Mouse (Mus musculus) splenic B cell, adult 2 months (primary cell): ENCODE measurements around the gene C130032M10Rik.

Experiments used
- DNase-seq: peaks from one replicate; pipeline ENCODE4 v3.0.0-alpha.2; 2011; ENCODE audit warnings: low read depth, low spot score
- H3K27me3 ChIP-seq: 2 replicates; pipeline ENCODE4 v1.6.1; 2012; ENCODE audit warnings: mild to moderate bottlenecking, low read length, moderate library complexity, mixed read lengths; ENCODE audit not compliant: control insufficient read depth, poor library complexity, insufficient read depth, severe bottlenecking
- H3K36me3 ChIP-seq: 2 replicates; pipeline ENCODE4 v1.6.1; 2012; ENCODE audit warnings: mild to moderate bottlenecking, low read length, moderate library complexity, mixed read lengths; ENCODE audit not compliant: control insufficient read depth, poor library complexity, insufficient read depth, severe bottlenecking

Gene C130032M10Rik

DNA sequence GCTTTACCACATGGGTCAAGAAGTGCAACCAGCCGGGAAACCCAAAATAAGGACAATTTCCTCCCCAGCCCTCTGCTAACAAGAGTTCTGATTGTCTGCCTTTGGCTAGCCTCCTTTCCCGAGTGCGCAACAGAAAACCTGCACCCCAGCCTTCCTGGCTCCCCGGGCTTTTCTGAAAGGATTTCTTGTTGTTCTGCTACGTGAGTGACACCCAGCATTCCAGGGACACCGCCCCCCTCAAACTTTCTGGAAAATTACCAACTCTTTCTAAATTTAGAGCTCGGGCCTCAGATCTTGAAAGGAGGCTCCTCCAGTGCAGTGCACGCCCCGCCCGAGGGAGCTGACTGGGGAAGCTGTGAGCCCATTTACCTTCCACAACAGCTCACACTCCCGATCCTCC lies at the start of gene C130032M10Rik:
Gene C130032M10Rik (plus strand): TSS at position 334 of the 400 bp plus-strand sequence.
- H3K36me3 ChIP-seq = no peaks in the 10 kb centered on the region
- no peak for DNase-seq
- H3K27me3 ChIP-seq = no peaks in the 10 kb centered on the region

DNA sequence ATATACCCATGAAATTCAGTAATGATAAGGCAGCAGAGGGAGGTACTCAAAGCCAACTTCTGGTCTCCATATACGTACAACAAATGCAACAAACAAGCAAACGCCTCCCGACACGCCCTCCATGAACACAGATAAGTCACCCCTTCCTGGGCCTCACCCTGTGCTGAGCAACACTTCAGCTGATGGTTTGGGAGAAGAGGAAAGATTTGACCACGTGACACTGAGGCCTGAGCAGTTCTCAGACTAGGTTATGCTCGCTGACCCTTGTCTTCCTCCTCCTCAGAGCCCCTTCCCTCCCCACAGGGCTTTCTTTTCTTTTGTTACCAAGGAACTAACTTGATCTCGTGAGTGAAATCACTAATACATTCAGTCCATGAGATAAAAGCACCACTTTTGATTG lies 48.6 kb upstream of the C130032M10Rik start:
- no peak for DNase-seq
- Histone ChIP-seq H3K27me3 (no peaks in the 10 kb centered on the region), H3K36me3 (peaks cover 2% of the 10 kb centered on the region)

DNA sequence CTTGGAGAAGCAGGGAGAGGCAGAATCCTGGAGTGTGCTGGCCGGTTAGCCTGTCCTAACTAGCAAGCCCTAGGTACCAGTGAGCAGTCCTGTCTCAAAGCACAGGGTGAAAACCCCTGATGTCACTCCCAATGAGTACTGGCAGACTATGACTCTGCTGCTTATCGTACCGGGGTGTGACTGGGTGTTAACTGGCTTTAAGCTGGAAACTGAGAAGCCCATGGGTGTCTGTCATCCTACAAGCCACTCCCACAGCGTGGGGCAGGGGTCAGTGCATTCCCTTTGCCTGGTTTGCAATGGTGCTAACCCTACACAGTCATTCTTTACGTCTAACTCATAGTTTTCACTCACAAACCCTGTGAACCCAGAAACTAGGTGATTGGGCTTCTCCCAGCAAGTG lies 47.3 kb upstream of the C130032M10Rik start:
- H3K36me3 ChIP-seq = peaks cover 2% of the 10 kb centered on the region
- DNase-seq = no peak
- H3K27me3 ChIP-seq = no peaks in the 10 kb centered on the region

DNA sequence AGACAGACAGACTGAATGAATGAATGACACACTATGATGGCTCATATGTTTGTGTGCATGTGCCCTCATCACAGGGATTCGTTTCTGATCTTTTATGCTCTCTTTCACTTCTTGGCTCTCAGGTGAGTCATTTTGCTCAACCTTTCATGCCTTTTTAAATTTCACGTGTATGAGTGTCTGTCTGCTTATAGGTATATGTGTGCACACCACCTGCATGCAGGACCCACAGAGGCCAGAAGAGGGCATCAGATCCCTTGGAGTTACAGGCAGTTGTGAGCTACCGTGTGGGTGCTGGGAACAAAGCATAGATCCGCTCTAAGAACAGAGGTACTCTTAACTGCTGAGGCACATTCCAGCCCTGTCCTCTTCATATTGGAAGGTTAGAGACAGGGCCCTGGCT lies 46.8 kb upstream of the C130032M10Rik start:
- H3K27me3 ChIP-seq = no peaks in the 10 kb centered on the region
- H3K36me3 ChIP-seq = peaks cover 2% of the 10 kb centered on the region
- DNase-seq = no peak

DNA sequence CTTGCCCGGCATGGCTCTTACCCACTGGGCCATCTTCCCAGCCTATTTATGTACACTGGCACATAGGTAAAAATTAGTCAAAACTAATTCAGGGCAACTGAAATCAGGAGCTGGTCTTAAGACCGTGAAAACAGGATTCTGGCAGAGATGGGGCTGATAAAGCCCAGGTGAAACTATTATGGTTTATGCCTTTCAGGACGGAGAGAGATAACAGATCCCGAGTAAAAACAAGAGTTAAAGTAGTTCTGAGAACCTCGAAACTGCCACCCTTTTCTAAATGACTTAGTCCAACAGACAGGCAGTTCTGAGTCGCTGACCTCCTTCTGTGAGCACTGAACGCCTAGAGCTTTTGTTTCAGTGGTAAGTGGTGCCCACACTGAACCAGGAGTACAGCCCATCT lies 43.6 kb upstream of the C130032M10Rik start:
- no peaks in the 10 kb centered on the region for H3K27me3 ChIP-seq
- no peaks in the 10 kb centered on the region for H3K36me3 ChIP-seq
- DNase-seq = no peak

DNA sequence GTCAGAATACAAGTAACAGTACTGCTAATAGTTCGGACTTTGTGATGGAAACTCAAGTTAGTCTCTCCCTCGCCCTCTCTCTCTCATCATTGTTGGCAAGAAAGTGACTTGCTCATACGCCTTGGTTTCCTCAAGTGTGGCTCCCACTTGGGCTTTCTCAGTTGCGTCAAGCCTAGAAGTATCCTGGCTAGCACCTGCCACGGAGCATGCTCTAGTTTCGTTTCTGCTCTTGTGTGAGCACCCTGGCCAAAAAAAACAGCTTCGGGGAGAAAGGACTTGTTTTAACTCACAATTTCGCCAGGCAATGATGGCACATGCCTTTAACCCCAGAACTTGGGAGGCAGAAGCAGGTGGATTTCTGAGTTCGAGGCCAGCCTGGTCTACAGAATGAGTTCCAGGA lies 38.5 kb upstream of the C130032M10Rik start:
- Histone ChIP-seq H3K36me3 (no peaks in the 10 kb centered on the region), H3K27me3 (no peaks in the 10 kb centered on the region)
- DNase-seq = no peak

DNA sequence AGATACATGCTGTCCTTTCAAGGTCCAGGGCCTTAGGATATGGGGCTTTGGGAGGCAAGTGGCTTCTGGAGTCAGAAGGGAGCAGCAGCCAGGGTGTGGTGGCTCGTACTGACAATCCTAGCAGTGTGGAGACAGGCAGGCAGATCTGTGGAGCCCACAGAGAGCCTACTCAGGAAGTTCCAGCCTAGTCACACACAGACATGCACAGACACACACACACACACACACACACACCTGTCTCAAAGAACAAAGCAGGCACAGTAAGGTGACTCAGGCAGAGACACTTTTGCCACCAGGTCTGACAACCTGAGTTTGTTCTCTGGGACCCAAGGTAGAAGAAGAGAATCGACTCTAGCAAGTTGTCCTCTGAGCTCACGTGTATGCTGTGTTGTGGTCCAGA lies 34.6 kb upstream of the C130032M10Rik start:
- no peak for DNase-seq

DNA sequence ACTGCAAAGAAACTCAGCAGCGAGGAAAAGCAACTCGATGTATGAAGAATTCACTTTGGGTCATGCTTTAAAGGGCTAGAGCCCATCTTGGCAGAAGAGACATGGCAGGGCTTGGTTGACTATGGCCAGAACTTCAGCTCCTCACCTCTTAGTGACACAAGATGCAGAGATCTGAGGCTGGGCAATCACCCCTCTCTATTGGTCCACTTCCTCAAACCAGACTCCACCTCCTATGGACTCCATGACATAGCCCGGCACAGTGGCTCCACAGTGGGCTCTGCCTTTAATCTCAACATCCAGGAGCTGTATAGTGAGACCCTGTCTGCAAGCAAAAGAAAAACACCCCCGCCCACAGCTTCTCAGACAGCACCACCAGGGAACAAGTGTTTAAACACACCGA lies 30.7 kb upstream of the C130032M10Rik start:
- H3K36me3 ChIP-seq = no peaks in the 10 kb centered on the region

More for the DNA sequence above, 34.6 kb upstream of the C130032M10Rik start:
- H3K36me3 ChIP-seq = no peaks in the 10 kb centered on the region
- H3K27me3 ChIP-seq = no peaks in the 10 kb centered on the region; the same call in 1 of the 2 replicates

DNA sequence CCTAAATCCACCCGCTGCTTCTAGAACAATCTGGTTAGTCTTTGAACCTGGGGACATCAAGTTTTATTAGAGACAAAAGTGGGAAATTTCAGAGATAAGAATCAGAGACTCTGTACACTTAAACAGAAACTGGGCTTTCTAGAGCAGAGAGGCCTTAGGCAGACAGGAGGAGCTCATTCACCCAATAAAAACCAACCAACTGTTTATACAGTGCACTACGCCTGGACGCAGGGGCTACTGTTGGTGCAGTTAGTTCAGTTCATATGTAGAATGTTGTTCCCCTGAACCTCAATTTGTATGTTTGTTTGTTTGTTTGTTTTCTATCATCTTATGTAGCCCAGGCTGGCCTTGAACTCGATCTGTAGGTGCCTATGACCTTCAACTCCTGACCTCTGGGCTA lies 28.7 kb upstream of the C130032M10Rik start:
- DNase-seq = no peak
- Histone ChIP-seq H3K36me3 (no peaks in the 10 kb centered on the region), H3K27me3 (no peaks in the 10 kb centered on the region; the same call in 1 of the 2 replicates)

More for the DNA sequence above, 30.7 kb upstream of the C130032M10Rik start:
- no peak for DNase-seq
- H3K27me3 ChIP-seq = no peaks in the 10 kb centered on the region; the same call in 1 of the 2 replicates

DNA sequence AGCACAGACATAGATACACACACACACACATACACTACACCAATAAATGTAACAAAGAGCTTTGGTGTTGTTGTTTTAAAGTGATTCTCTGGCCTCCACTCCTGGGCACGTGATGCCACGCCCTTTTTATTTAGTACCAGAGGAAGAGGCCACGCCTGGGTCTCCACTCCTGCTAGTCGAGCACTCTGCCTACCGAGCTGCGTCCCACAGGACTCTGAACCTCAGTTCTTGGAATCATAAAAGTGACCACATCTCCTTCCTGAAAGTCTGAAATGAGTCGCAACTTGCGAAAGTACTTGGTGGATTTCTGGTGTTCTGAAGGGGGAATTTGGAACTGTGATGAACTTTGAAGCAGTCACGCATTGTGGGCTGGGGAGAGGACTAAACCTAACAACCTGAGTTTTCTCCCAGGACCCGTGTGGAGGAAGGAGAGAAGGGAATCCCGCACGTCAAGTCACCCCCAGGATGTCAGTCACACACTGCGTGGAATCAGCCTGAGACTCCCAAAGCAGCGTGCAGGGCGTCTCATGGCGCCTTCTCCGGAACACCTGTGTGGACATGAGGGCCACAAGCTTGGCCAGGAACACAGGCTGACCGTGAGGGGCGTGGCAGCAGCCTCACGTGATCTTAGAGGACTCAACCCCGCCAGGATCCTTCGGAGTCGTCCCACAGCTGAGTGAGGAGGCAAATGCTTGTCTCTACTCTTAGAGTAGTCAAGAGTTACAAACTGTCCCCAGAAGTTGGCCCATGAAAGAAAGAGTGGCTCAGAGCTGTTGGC lies 27.8 kb upstream of the C130032M10Rik start:
- no peak for DNase-seq

DNA sequence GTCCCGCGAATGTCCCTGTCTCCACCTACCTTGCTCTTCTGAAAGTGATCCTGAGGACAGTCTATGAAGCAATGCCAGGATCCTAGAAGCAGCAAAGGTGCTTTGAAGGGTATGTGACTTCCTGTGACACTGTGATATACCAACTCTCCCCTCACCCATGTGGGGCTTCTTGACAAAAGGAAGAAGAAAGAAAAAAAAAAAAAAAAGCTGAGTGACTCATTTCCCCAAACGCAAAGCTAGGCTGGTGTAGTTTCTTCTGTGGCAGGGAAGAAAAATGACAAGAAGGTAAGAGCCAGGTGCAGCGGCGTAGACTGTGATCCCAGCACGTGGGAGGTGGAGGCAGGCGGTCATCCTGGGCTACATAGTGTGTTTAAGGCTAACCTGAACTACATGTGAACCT lies 19.0 kb upstream of the C130032M10Rik start:
- H3K27me3 ChIP-seq = no peaks in the 10 kb centered on the region
- no peaks in the 10 kb centered on the region for H3K36me3 ChIP-seq
- DNase-seq = no peak

More for the DNA sequence above, 27.8 kb upstream of the C130032M10Rik start:
- Histone ChIP-seq H3K27me3 (no peaks in the 10 kb centered on the region), H3K36me3 (no peaks in the 10 kb centered on the region)

DNA sequence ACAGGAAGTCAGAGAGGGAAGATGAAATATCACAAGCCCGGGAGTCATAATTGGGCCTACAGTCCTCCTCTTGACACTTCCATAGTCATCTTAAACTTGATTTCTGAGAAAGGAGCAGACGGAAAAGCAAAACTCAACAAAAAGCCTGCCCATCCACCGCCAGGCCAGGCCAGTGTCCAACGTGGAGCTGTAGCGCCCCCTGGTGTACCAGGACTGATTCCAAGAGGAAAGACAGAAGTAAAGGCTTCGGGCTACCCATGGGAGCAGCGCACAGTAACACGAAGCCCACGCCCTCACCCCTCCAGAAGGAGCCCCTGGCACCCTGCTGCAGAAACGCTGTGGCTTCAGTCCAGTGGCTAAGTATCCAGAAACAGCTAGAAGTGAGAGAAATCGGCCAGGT lies 17.3 kb upstream of the C130032M10Rik start:
- DNase-seq = peak; percentile 60
- Histone ChIP-seq H3K27me3 (no peaks in the 10 kb centered on the region), H3K36me3 (no peaks in the 10 kb centered on the region)

DNA sequence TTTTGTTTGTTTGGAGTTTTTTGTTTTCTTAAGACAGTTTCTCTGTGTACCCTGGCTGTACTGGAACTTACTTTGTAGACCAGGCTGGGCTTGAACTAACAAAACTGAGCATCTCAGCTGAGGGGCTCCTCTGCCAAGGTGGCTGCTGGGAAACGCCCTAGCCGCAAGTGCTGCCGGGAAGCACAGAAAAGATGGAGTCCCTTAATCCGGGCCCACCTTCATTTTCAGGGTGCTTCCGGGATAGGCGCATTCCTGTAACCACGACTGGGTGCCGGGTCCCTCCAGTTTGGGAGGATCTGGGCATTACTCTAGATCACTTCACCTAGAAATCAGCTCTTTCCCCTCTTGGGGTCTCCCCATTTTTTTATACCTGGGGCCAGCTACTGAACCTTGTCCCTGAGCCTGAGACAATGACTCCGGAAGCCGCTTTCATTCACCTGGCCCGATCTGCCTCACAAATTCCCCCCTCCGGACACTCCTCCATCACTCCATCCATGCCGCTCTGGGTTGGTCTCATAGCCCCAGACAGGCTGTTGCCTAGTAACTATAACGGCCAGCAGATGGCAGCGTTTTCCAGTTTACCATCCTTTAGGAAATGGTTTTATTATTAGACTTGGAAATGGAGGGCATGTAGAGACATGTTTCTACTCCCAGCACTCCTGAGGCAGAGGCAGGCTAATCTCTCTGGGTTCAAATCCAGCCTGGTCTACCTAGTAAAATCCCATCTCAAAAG lies 15.5 kb upstream of the C130032M10Rik start:
- H3K36me3 ChIP-seq = no peaks in the 10 kb centered on the region
- no peaks in the 10 kb centered on the region for H3K27me3 ChIP-seq
- DNase-seq = peak; percentile 34

DNA sequence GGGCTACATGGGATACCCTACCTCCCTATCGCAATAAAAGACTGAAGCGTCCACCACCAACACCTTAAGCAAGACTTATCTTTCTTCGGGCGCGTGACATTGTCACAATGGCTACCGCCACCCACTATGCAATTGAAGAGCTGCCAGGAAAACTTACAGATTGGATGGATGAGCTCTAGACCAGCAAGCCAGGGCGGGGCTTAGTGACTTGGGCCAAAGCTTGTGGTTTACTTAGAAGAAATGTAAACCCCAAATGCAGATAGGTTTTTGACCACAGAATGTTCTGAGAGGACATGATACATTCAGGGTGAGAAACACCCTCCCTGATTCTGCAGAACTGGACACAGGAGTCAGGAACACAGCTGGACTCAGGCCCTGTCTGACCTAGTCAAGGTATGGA lies 14.4 kb upstream of the C130032M10Rik start:
- DNase-seq = no peak
- no peaks in the 10 kb centered on the region for H3K27me3 ChIP-seq
- no peaks in the 10 kb centered on the region for H3K36me3 ChIP-seq

DNA sequence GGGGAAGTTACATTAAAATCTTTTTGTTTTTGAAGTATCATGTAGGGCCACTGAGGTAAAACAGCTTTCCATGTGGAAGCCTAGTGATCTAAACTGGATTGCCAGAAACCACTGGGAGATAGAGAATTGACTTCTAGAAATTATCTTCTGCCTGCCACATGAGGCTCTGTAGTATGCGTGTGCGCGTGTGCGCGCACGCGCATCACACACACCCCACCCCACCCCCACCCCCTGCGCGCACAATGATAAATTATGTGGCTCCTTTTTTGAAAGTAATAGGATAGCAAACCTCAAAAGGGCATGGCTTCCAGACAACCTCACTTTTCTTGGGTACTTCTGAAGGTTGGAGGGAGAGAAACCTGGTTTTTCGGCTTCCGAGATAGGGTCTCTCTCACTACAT lies 13.6 kb upstream of the C130032M10Rik start:
- Histone ChIP-seq H3K36me3 (no peaks in the 10 kb centered on the region), H3K27me3 (no peaks in the 10 kb centered on the region)
- no peak for DNase-seq
